Mouse (Mus musculus) lung, postnatal 0 days (tissue): ENCODE measurements around the gene Clstn2. TPM values are rescaled to one million over a fixed set of nuclear protein-coding genes. Genes with fewer than 3 reads are reported as not detected.
A peak's percentile ranks its signal among the peaks of the same experiment; 100 is the strongest.

Source experiments
- ATAC-seq: fragments of 200-750 bp; cut with Nextera tagmentation; 2 replicates; pipeline ENCODE4 v1.8.0; 2017; ENCODE audit warnings: moderate library complexity
- DNase-seq: peaks from one replicate; pipeline ENCODE4 v3.0.0-alpha.2; 2016; ENCODE audit warnings: low spot score
- H3K27ac ChIP-seq: fragments of 300-500 bp; sonication (generic); 2 replicates; pipeline ENCODE4 v1.5.1; 2014; ENCODE audit warnings: antibody characterized with exemption, mild to moderate bottlenecking, low read length, mixed read lengths
- H3K27me3 ChIP-seq: fragments of 300-500 bp; sonication (generic); replicated peaks from 2 replicates; pipeline ENCODE4 v1.6.1; 2014; ENCODE audit warnings: low read length, mixed read lengths; ENCODE audit not compliant: insufficient read depth
- H3K36me3 ChIP-seq: fragments of 300-500 bp; sonication (generic); 2 replicates; pipeline ENCODE4 v1.6.1; 2014; ENCODE audit warnings: low read length, mixed read lengths; ENCODE audit not compliant: insufficient read depth
- H3K4me1 ChIP-seq: fragments of 300-500 bp; sonication (generic); 2 replicates; pipeline ENCODE4 v1.6.1; 2014; ENCODE audit warnings: antibody characterized with exemption, low read depth, low read length, mixed read lengths; ENCODE audit not compliant: insufficient read depth
- H3K4me2 ChIP-seq: fragments of 300-500 bp; sonication (generic); replicated peaks from 2 replicates; pipeline ENCODE4 v1.6.1; 2014; ENCODE audit warnings: low read depth, mild to moderate bottlenecking, low read length, moderate library complexity, mixed read lengths
- H3K4me3 ChIP-seq: fragments of 300-500 bp; sonication (generic); 2 replicates; pipeline ENCODE4 v1.5.1; 2014; ENCODE audit warnings: low read depth, low read length
- H3K9ac ChIP-seq: fragments of 300-500 bp; sonication (generic); replicated peaks from 2 replicates; pipeline ENCODE4 v1.6.1; 2014; ENCODE audit warnings: low read depth, mild to moderate bottlenecking
- H3K9me3 ChIP-seq: fragments of 300-500 bp; sonication (generic); 2 replicates; pipeline ENCODE4 v1.6.1; 2016; ENCODE audit warnings: low read length, mixed read lengths
- CTCF ChIP-seq: IDR thresholded peaks from 2 replicates; pipeline ENCODE4 v1.5.1; 2016; ENCODE audit warnings: antibody characterized with exemption, mild to moderate bottlenecking
- EP300 ChIP-seq: IDR thresholded peaks from 2 replicates; pipeline ENCODE4 v1.6.1; 2016; ENCODE audit warnings: antibody characterized with exemption, mild to moderate bottlenecking, control low read depth
- WGBS: fragments of 180-500 bp; shearing (Covaris S2); extraction: QIAGEN DNeasy Blood & Tissue Kit; methylation state at CpG from one replicate; pipeline ENCODE4 v1.1.7; 2014; 5-methylcytosine and 5-hydroxymethylcytosine counted together
- polyA plus RNA-seq: library from polyadenylated mRNA; unstranded; fragments of >200 nt; fragmentation: Nextera tagmentation; extraction: Ambion mirVana; gene quantifications from 2 replicates; pipeline ENCODE4 v1.2.1, GENCODE M21; 2015

Clstn2 gene
- polyA plus RNA-seq, 1 experiment from 2014 or later, result 2.8 TPM

- TF ChIP-seq EP300, result no peak
- TF ChIP-seq CTCF, result no peak
- Histone ChIP-seq H3K4me1 (no peaks in the 10 kb centered on the region), H3K36me3 (no peaks in the 10 kb centered on the region), H3K9ac (no peak overlapping the region), H3K4me2 (no peak overlapping the region), H3K9me3 (no peaks in the 10 kb centered on the region), H3K27me3 (no peaks in the 10 kb centered on the region), H3K27ac (no peak overlapping the region), H3K4me3 (no peak overlapping the region)
- no peak for ATAC-seq
- no peak for DNase-seq
- WGBS, result 57% methylated on average over 4 of the region's 4 CpGs
These were observed 76.4 kb downstream of the Clstn2 start for GRCm38 (mm10) chr9:97956407-97957106.

DNA sequence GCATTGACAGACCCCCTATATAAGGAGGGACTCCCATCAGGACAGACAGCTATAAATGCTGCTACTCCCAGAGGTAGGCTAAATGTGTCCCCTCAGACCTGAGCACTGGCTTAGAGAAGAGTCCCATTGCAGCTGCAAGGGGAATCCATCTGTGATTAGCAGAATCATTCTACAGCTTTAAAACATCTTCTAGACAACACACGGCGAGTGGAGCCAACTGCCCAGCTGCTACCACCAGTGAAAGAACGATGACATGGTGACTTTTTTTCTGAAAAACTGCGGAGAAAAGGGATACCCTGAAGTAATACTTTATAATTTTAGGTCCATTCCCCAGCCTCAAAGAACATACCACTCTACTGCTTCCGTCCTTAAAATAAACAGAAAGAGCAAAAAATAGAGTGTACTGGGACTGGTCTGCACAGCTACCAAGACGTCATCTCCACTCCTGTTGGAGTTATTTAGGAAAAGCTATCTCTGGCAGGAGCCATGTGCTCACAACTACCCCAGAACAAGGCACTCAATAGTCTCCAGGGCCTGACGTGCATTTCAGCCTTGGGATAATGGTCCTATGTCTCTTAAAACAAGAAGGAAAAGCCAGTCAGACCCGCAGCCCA lies 79.1 kb downstream of the Clstn2 start:
- no peaks in the 10 kb centered on the region for H3K9me3 ChIP-seq
- peak; percentile 15 for DNase-seq
- H3K36me3 ChIP-seq, result no peaks in the 10 kb centered on the region
- no peaks in the 10 kb centered on the region for H3K27me3 ChIP-seq
- no peak overlapping the region for H3K9ac ChIP-seq
- no peak overlapping the region for H3K27ac ChIP-seq
- no peak overlapping the region for H3K4me3 ChIP-seq
- peak; percentile 33 for ATAC-seq
- H3K4me2 ChIP-seq, result no peak overlapping the region
- TF ChIP-seq EP300 (no peak), CTCF (no peak)
- no peaks in the 10 kb centered on the region for H3K4me1 ChIP-seq
- 42% methylated on average over 8 of the region's 8 CpGs for WGBS

DNA sequence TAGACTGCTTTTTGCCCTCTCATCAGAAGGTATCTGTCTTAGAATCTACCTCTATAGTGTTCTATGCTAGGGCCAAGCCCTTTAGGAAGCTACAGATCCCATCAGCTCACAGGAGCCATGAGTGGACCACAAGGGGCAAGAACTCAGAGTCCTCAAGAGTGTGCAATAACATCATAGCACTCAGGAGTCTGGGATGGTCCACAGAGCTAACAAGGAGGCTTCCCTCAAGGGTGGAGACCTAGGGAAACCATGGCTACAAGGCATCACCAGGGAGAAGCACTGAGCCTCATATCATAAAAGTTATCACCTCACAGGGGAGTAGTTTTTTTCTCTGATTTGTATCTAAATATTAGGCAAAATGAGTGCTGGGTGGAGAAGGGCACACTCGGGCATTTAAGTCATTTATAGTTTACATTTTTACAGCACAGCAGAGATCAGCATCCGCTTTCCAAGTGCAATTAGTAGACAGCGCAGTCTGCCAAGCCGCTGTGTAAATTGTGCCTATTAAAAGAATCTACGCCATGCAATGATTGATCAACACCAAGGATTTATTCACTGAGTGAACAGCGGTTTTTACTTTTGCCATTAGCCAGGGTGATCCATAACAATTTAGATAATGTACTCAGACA lies 82.5 kb downstream of the Clstn2 start:
- TF ChIP-seq CTCF (no peak), EP300 (no peak)
- WGBS, result 61% methylated on average over 6 of the region's 6 CpGs
- H3K4me3 ChIP-seq, result no peak overlapping the region
- no peak overlapping the region for H3K4me2 ChIP-seq
- ATAC-seq (no peak), DNase-seq (no peak)
- H3K9ac ChIP-seq, result no peak overlapping the region
- no peak overlapping the region for H3K27ac ChIP-seq
- H3K27me3 ChIP-seq, result no peaks in the 10 kb centered on the region
- no peaks in the 10 kb centered on the region for H3K4me1 ChIP-seq
- no peaks in the 10 kb centered on the region for H3K36me3 ChIP-seq
- H3K9me3 ChIP-seq, result no peaks in the 10 kb centered on the region

DNA sequence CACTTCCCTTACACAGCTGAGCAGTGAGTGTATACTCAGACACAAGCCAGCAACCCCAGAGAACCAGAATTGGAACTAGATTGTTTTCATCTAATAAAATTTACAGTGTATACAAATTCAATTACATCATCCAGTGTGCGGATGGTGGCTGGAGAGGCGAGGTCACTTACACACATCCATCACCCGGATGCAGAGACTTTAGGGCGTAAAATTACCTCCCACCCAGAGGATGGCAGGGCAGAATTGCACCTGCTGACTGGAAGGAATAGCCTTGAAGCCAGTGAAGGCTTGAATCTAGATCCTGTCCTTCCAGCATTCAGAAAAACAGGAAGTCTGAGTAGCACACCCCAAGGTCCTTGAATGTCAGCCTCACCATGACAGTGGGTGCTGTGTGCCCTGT lies 113.7 kb downstream of the Clstn2 start:
- ATAC-seq (no peak), DNase-seq (no peak)
- Histone ChIP-seq H3K4me3 (no peak overlapping the region), H3K27ac (no peak overlapping the region), H3K36me3 (no peaks in the 10 kb centered on the region), H3K9me3 (no peaks in the 10 kb centered on the region), H3K9ac (no peak overlapping the region), H3K4me1 (no peaks in the 10 kb centered on the region), H3K27me3 (no peaks in the 10 kb centered on the region), H3K4me2 (no peak overlapping the region)
- TF ChIP-seq CTCF, result no peak
- TF ChIP-seq EP300, result no peak
- WGBS, result 64% methylated on average over 4 of the region's 4 CpGs

GRCm38 (mm10) chr9:97891415-97891814 lies 141.6 kb downstream of the Clstn2 start:
- no peak for TF ChIP-seq EP300
- no peak for TF ChIP-seq CTCF
- WGBS, result 81% methylated on average over 3 of the region's 3 CpGs
- no peak overlapping the region for H3K27ac ChIP-seq
- no peaks in the 10 kb centered on the region for H3K27me3 ChIP-seq
- DNase-seq (no peak), ATAC-seq (no peak)
- H3K4me3 ChIP-seq, result no peak overlapping the region
- no peaks in the 10 kb centered on the region for H3K36me3 ChIP-seq
- H3K9me3 ChIP-seq, result no peaks in the 10 kb centered on the region
- H3K4me2 ChIP-seq, result no peak overlapping the region
- no peak overlapping the region for H3K9ac ChIP-seq
- no peaks in the 10 kb centered on the region for H3K4me1 ChIP-seq

DNA sequence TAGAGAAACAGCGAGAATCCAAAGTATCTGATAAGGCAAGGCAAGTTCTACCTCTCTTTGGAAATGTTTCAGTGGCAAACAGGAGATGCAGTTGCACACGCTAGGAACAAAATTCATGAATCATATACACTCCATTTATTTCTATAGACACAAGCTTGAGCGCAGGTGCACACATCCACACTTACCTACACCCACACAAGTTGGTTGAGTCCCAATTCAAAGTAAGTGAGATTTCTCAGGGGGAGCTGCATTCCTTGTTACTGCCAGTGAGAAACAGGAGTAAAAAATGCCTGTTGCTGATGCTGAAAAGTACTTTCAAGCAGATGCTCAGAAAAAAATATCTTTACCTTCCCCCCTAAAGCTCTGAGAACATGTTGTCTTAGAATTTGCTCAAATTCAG lies 149.6 kb downstream of the Clstn2 start:
- DNase-seq, result no peak
- Histone ChIP-seq H3K9me3 (no peaks in the 10 kb centered on the region), H3K4me3 (no peak overlapping the region), H3K27ac (no peak overlapping the region), H3K4me1 (no peaks in the 10 kb centered on the region), H3K27me3 (no peaks in the 10 kb centered on the region), H3K4me2 (no peak overlapping the region), H3K9ac (no peak overlapping the region), H3K36me3 (no peaks in the 10 kb centered on the region)
- TF ChIP-seq CTCF (no peak), EP300 (no peak)
- ATAC-seq, result no peak
- WGBS, result 77% methylated on average over 3 of the region's 3 CpGs
